Mouse (Mus musculus): ENCODE data around the gene Aicda. TPM values are rescaled to one million over a fixed set of nuclear protein-coding genes. Genes with fewer than 3 reads are reported as not detected.
"Not testable (repeated sequence)": the region's sequence is repeated elsewhere in the genome, so short reads cannot be mapped to it uniquely, and the experiment has no call there.

The Aicda gene
- polyA plus RNA-seq, 1 experiment from 2014 or later: 0.14 TPM

- Histone ChIP-seq H3K27ac (replicated peaks) (peak overlapping the region; percentile 54), H3K36me3 (replicated peaks) (no peaks in the 10 kb centered on the region), H3K4me3 (no peak overlapping the region), H3K27me3 (replicated peaks; ENCODE audit: low read depth, poor library complexity, severe bottlenecking) (no peaks in the 10 kb centered on the region), H3K9me3 (no peaks in the 10 kb centered on the region), H3K4me1 (peaks cover 13% of the 10 kb centered on the region)
- WGBS: 64% methylated on average over 8 of the region's 8 CpGs
- DNase-seq (ENCODE audit: low spot score): peak; percentile 24
These were observed 22.0 kb upstream of the Aicda start for GRCm38 (mm10) chr6:122531466-122532174.

- WGBS: 15% methylated on average over 4 of the region's 4 CpGs
- peak; percentile 33 for DNase-seq (ENCODE audit: low spot score)
- Histone ChIP-seq H3K27ac (replicated peaks) (peak overlapping the region; percentile 68), H3K4me1 (peaks cover 13% of the 10 kb centered on the region), H3K27me3 (replicated peaks; ENCODE audit: low read depth, poor library complexity, severe bottlenecking) (no peaks in the 10 kb centered on the region), H3K9me3 (no peaks in the 10 kb centered on the region), H3K4me3 (peak overlapping the region; percentile 36; the same call in 1 of the 2 replicates), H3K36me3 (replicated peaks) (no peaks in the 10 kb centered on the region)
These were observed 20.7 kb upstream of the Aicda start for GRCm38 (mm10) chr6:122532883-122533302.

DNA sequence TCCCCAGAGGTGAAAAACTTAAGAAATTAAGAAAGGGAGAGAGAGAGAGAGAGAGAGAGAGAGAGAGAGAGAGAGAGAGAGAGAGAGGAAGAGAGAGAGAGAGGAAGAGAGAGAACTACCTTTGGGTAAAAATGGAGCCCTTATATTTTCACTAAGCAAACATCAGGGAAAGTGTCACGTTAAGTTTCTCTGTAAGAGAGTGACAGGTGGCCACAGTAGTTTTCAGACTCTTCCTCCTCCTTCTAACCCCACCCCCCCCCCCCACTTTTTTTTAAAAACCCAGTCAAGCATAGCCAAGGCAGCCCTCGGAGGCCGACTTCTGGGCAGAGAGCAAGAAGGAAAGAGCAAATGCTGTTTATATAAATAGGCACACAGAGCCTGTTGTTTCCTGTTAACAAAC, 19.6 kb upstream of the Aicda start:
- no peak overlapping the region for H3K27ac ChIP-seq (replicated peaks)
- 31% methylated on average over 3 of the region's 3 CpGs for WGBS
- H3K4me3 ChIP-seq: no peak overlapping the region
- no peaks in the 10 kb centered on the region for H3K27me3 ChIP-seq (replicated peaks; ENCODE audit: low read depth, poor library complexity, severe bottlenecking)
- peaks cover 13% of the 10 kb centered on the region for H3K4me1 ChIP-seq
- no peaks in the 10 kb centered on the region for H3K9me3 ChIP-seq
- DNase-seq (ENCODE audit: low spot score): no peak
- no peaks in the 10 kb centered on the region for H3K36me3 ChIP-seq (replicated peaks)

DNA sequence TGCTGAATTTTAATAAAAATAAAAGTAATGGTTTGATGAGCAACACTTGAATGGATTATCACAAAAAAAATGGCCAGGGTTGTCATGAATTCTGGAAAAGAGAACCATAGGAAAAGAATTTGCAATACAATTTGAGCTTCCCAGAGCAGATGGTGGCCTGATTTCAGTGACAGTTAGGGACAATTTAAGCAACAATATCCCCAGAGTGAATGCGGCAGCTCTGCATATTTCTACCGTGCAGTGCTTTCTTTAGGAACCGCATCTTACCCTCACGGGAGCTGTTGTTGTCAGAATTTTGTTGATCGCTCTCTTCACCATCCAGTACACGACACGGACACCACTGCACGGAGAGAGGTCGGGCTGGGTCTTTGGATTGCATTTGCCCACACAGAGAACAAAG, 14.0 kb upstream of the Aicda start:
- no peak for DNase-seq (ENCODE audit: low spot score)
- H3K27ac ChIP-seq (replicated peaks): no peak overlapping the region
- WGBS: 84% methylated on average over 9 of the region's 9 CpGs
- no peaks in the 10 kb centered on the region for H3K27me3 ChIP-seq (replicated peaks; ENCODE audit: low read depth, poor library complexity, severe bottlenecking)
- H3K9me3 ChIP-seq: no peaks in the 10 kb centered on the region
- no peaks in the 10 kb centered on the region for H3K4me1 ChIP-seq
- no peaks in the 10 kb centered on the region for H3K36me3 ChIP-seq (replicated peaks)
- H3K4me3 ChIP-seq: no peak overlapping the region

DNA sequence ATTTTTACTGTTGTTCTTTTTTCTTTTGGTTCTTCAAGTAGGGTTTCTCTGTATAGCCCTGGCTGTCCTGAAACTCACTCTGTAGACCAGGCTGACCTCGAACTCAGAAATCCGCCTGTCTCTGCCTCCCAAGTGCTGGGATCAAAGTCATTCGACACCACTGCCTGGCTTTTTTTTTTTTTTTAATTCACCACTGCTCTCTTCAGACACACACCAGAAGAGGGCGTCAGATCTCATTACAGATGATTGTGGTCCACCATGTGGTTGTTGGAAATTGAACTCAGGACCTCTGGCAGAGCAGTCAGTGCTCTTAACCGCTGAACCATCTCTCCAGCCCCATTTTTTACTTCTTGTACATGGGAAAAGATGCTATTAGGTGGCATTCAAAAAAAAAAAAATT, 11.1 kb upstream of the Aicda start:
- not testable (repeated sequence) for DNase-seq (ENCODE audit: low spot score); H3K4me3 ChIP-seq; H3K4me1 ChIP-seq; H3K9me3 ChIP-seq; H3K27ac ChIP-seq (replicated peaks); H3K27me3 ChIP-seq (replicated peaks; ENCODE audit: low read depth, poor library complexity, severe bottlenecking); H3K36me3 ChIP-seq (replicated peaks)
- 79% methylated on average over 5 of the region's 5 CpGs for WGBS

DNA sequence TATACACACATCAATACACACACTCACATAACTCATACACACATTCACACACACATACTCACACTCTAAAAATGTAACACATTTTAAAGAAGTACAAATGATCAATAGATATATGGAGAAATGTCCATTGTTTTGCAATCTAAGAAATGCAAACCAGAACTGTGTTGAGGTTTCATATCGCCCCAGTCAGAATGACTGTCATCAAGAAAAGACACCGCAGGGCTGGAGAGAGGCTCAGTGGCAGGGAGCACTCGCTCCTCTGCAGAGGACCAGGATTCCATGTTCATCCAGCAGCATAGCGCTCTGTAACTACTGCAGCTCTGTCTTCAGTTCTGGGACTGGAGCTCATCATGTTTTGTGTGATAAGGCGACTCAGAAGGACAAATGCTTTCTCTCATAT, 10.0 kb upstream of the Aicda start:
- DNase-seq (ENCODE audit: low spot score): no peak
- Histone ChIP-seq H3K36me3 (replicated peaks) (no peaks in the 10 kb centered on the region), H3K4me3 (no peak overlapping the region), H3K27ac (replicated peaks) (no peak overlapping the region), H3K9me3 (no peaks in the 10 kb centered on the region), H3K4me1 (no peaks in the 10 kb centered on the region), H3K27me3 (replicated peaks; ENCODE audit: low read depth, poor library complexity, severe bottlenecking) (no peaks in the 10 kb centered on the region)
- WGBS: 82% methylated on average over 5 of the region's 5 CpGs

- Histone ChIP-seq H3K27ac (replicated peaks) (no peak overlapping the region), H3K36me3 (replicated peaks) (no peaks in the 10 kb centered on the region), H3K4me1 (no peaks in the 10 kb centered on the region), H3K4me3 (no peak overlapping the region), H3K9me3 (no peaks in the 10 kb centered on the region), H3K27me3 (replicated peaks; ENCODE audit: low read depth, poor library complexity, severe bottlenecking) (no peaks in the 10 kb centered on the region)
- 88% methylated on average over 1 of the region's 1 CpGs for WGBS
- DNase-seq (ENCODE audit: low spot score): no peak
These were observed 8.9 kb upstream of the Aicda start for GRCm38 (mm10) chr6:122544672-122545071.

DNA sequence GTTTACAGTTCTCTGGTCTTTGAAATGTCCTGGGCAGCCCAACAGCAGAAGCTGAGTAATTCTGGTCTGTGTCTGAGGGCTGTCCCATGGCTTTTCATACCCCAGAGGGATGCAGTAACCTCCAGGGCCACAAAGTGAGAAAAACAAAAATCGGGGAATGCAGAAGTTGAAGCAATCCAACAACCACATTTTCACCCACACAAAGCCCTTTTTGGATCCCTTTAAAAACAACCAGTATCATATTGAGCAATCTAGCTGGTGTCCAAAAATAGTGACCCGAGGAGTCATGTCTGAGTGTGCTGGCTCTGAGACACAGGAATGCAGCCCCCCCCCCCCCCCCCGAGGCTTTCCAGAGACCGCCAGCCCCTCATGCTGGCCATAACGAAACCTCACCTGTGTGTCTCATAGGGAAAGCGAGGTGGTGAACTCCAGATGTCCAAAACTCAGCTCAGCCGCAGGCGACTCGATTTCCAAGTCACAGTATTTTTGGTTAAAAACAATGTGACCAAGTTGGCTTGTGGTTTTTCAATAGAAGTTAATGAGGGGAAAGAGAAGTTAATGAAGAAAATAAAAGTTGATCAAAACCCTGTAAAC, 8.2 kb upstream of the Aicda start:
- no peaks in the 10 kb centered on the region for H3K27me3 ChIP-seq (replicated peaks; ENCODE audit: low read depth, poor library complexity, severe bottlenecking)

GRCm38 (mm10) chr6:122545948-122546347, 7.7 kb upstream of the Aicda start:
- Histone ChIP-seq H3K36me3 (replicated peaks) (no peaks in the 10 kb centered on the region), H3K27me3 (replicated peaks; ENCODE audit: low read depth, poor library complexity, severe bottlenecking) (no peaks in the 10 kb centered on the region), H3K27ac (replicated peaks) (no peak overlapping the region), H3K4me3 (no peak overlapping the region), H3K9me3 (no peaks in the 10 kb centered on the region), H3K4me1 (no peaks in the 10 kb centered on the region)
- WGBS: 82% methylated on average over 10 of the region's 10 CpGs
- no peak for DNase-seq (ENCODE audit: low spot score)

More for the DNA sequence above, 8.2 kb upstream of the Aicda start:
- no peak for DNase-seq (ENCODE audit: low spot score)
- no peaks in the 10 kb centered on the region for H3K36me3 ChIP-seq (replicated peaks)
- H3K4me1 ChIP-seq: no peaks in the 10 kb centered on the region
- WGBS: 76% methylated on average over 9 of the region's 9 CpGs
- H3K9me3 ChIP-seq: no peaks in the 10 kb centered on the region
- no peak overlapping the region for H3K27ac ChIP-seq (replicated peaks)
- H3K4me3 ChIP-seq: no peak overlapping the region

GRCm38 (mm10) chr6:122554102-122554501, 501 bp downstream of the Aicda start:
- H3K4me3 ChIP-seq: no peak overlapping the region
- no peak overlapping the region for H3K27ac ChIP-seq (replicated peaks)
- WGBS: 90% methylated on average over 6 of the region's 6 CpGs
- DNase-seq (ENCODE audit: low spot score): no peak
- H3K4me1 ChIP-seq: no peaks in the 10 kb centered on the region; the same call in 1 of the 2 replicates
- peaks cover 8% of the 10 kb centered on the region for H3K27me3 ChIP-seq (replicated peaks; ENCODE audit: low read depth, poor library complexity, severe bottlenecking)
- no peaks in the 10 kb centered on the region for H3K9me3 ChIP-seq
- no peaks in the 10 kb centered on the region for H3K36me3 ChIP-seq (replicated peaks)

DNA sequence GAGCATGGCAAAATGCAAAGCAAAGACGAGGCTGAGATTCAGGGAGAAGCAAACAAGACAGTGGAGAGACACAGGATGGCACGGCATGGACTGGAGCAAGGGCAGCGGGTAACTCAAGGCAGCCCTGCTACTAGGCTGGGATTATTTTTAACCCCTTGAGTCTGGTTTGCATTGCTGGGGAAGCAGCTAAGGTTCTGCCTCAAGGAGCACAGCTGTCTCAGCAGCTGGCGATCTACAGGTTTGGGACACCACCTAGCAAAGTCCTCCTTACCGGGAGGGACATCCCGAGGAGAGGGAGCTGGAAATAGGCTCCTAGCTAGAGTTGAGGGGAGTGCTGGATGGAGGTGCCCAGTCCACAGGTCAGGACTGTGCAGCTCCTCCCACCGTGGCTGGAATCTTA, 1.7 kb downstream of the Aicda start:
- DNase-seq (ENCODE audit: low spot score): no peak
- 48% methylated on average over 7 of the region's 7 CpGs for WGBS
- Histone ChIP-seq H3K27ac (replicated peaks) (no peak overlapping the region), H3K4me1 (peaks cover 9% of the 10 kb centered on the region), H3K27me3 (replicated peaks; ENCODE audit: low read depth, poor library complexity, severe bottlenecking) (peaks cover 8% of the 10 kb centered on the region), H3K36me3 (replicated peaks) (no peaks in the 10 kb centered on the region), H3K9me3 (no peaks in the 10 kb centered on the region), H3K4me3 (no peak overlapping the region)

DNA sequence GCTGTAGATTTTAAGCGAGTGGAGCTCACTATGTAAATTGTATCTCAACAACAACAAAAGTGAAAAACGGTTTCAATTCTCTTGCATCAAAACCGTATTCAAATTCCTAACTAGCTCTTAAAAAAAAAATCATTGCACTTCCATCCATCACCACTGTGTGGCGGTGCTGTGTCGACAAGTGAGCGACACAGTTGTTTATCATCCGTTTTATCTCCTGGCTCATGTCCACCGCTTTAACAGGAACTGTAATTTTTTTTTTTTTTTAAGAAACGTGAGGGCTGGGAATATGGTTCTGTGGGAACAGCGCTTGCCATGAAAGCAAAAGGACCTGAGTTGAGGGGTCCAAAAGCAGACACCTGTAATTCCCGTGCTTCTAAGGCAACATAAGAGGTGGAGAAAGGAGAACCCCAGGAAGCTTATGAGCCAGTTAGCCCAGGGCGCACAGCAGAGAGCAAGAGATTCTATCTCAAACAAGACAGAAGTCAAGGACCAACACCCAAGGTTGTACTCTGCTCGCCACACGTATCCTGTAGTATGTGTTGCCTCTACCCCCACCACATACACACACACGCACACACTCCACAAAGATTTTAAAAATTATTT, 3.5 kb downstream of the Aicda start:
- peaks cover 22% of the 10 kb centered on the region for H3K27me3 ChIP-seq (replicated peaks; ENCODE audit: low read depth, poor library complexity, severe bottlenecking)

GRCm38 (mm10) chr6:122560427-122560826, 6.8 kb downstream of the Aicda start:
- 14% methylated on average over 17 of the region's 17 CpGs for WGBS
- H3K4me1 ChIP-seq: peaks cover 12% of the 10 kb centered on the region
- H3K36me3 ChIP-seq (replicated peaks): no peaks in the 10 kb centered on the region
- H3K27ac ChIP-seq (replicated peaks): no peak overlapping the region
- DNase-seq (ENCODE audit: low spot score): peak; percentile 82
- H3K4me3 ChIP-seq: peak overlapping the region; percentile 40
- no peaks in the 10 kb centered on the region for H3K9me3 ChIP-seq
- peaks cover 30% of the 10 kb centered on the region for H3K27me3 ChIP-seq (replicated peaks; ENCODE audit: low read depth, poor library complexity, severe bottlenecking)

More for the DNA sequence above, 3.5 kb downstream of the Aicda start:
- DNase-seq (ENCODE audit: low spot score): peak; percentile 39
- peaks cover 12% of the 10 kb centered on the region for H3K4me1 ChIP-seq
- no peaks in the 10 kb centered on the region for H3K36me3 ChIP-seq (replicated peaks)
- H3K27ac ChIP-seq (replicated peaks): no peak overlapping the region
- no peaks in the 10 kb centered on the region for H3K9me3 ChIP-seq
- WGBS: 26% methylated on average over 15 of the region's 15 CpGs
- H3K4me3 ChIP-seq: 0 out of 2 replicates have a peak overlapping the region, but pooled peaks have one; percentile 23

Measured in embryonic facial prominence, embryonic 10.5 days (tissue).